Mouse (Mus musculus): ENCODE results near the gene Oas1c. TPM values are rescaled to one million over a fixed set of nuclear protein-coding genes. Genes with fewer than 3 reads are reported as not detected.

Oas1c gene
- 0.65 and 0.99 TPM in 2 replicates for polyA plus RNA-seq (2012; rRNA removed)

GRCm38 (mm10) chr5:120811951-120812819, at the start of gene Oas1c:
Oas1c (minus strand) TSS chr5:120812514.

GRCm38 (mm10) chr5:120861121-120861520, 48.8 kb upstream of the Oas1c start, which contains the start of gene Oas1h:
Oas1h (plus strand) TSS chr5:120861421.

GRCm38 (mm10) chr5:120847067-120847466, 34.8 kb upstream of the Oas1c start, which contains the start of gene Oas1f:
Oas1f (plus strand) TSS chr5:120847367.

GRCm38 (mm10) chr5:120795480-120796034, 16.8 kb downstream of the Oas1c start, which contains the start of gene Oas1e:
Oas1e (minus strand) TSS chr5:120795530.

GRCm38 (mm10) chr5:120777478-120777877, 34.8 kb downstream of the Oas1c start, which contains the start of gene Oas3:
Oas3 (minus strand) TSS chr5:120777661.

Other genes starting within 250 kb of the Oas1c start
- 18.5 and 23.3 TPM in 2 replicates for gene Tpcn1, start 223.8 kb downstream of the Oas1c start, polyA plus RNA-seq (2012; rRNA removed)
- 1.9 and 2.6 TPM in 2 replicates for gene Iqcd, start 223.5 kb downstream of the Oas1c start, polyA plus RNA-seq (2012; rRNA removed)
- gene Rita1, start 199.9 kb downstream of the Oas1c start, polyA plus RNA-seq (2012; rRNA removed), result 37.6 and 40.1 TPM in 2 replicates
- gene Ddx54, start 199.8 kb downstream of the Oas1c start, polyA plus RNA-seq (2012; rRNA removed), result 32.8 and 37.0 TPM in 2 replicates
- 0.56 and 0.71 TPM in 2 replicates for gene Cfap73, start 178.3 kb downstream of the Oas1c start, polyA plus RNA-seq (2012; rRNA removed)
- gene Rasal1, start 163.7 kb downstream of the Oas1c start, polyA plus RNA-seq (2012; rRNA removed), result 18.6 and 23.8 TPM in 2 replicates
- gene Dtx1, start 100.6 kb downstream of the Oas1c start, polyA plus RNA-seq (2012; rRNA removed), result 119 and 137 TPM in 2 replicates
- 0.62 and 1.3 TPM in 2 replicates for gene Oas2, start 62.7 kb downstream of the Oas1c start, polyA plus RNA-seq (2012; rRNA removed)
- gene Oas3, start 34.9 kb downstream of the Oas1c start, polyA plus RNA-seq (2012; rRNA removed), result 0.22 and 0.47 TPM in 2 replicates
- gene Oas1e, start 17.0 kb downstream of the Oas1c start, polyA plus RNA-seq (2012; rRNA removed), result 0.16 and 0.22 TPM in 2 replicates
- gene Oas1f, start 34.9 kb upstream of the Oas1c start, polyA plus RNA-seq (2012; rRNA removed), result 0.05 TPM in 1 of 2 replicates, not detected in the other
- gene Oas1h, start 48.9 kb upstream of the Oas1c start, polyA plus RNA-seq (2012; rRNA removed), result not detected in 2 replicates
- gene Oas1g, start 75.1 kb upstream of the Oas1c start, polyA plus RNA-seq (2012; rRNA removed), result 0.31 and 0.86 TPM in 2 replicates
- gene Oas1a, start 95.0 kb upstream of the Oas1c start, polyA plus RNA-seq (2012; rRNA removed), result 1.1 and 1.4 TPM in 2 replicates
- gene Oas1d, start 102.0 kb upstream of the Oas1c start, polyA plus RNA-seq (2012; rRNA removed), result 0.08 and 0.12 TPM in 2 replicates
- gene Rph3a, start 197.6 kb upstream of the Oas1c start, polyA plus RNA-seq (2012; rRNA removed), result 43.7 and 51.4 TPM in 2 replicates

All from central nervous system, embryonic 18 days (tissue).